Mouse (Mus musculus) embryonic facial prominence, embryonic 10.5 days (tissue): ENCODE measurements at regions not wholly inside any gene's neighbourhood (a gene's known extent, or its start where the extent isn't known, plus 50 kb on each side); places are given as distances from the start of the nearest gene placed in this dataset.
A peak's percentile ranks its signal among the peaks of the same experiment; 100 is the strongest.
"Not testable (repeated sequence)": the region's sequence is repeated elsewhere in the genome, so short reads cannot be mapped to it uniquely, and the experiment has no call there.

ENCODE experiments used
- DNase-seq: peaks from one replicate; pipeline ENCODE4 v3.0.0-alpha.2; 2017; ENCODE audit warnings: low spot score
- H3K27ac ChIP-seq: fragments of 300-500 bp; sonication (generic); replicated peaks from 2 replicates; pipeline ENCODE4 v1.5.1; 2016; ENCODE audit warnings: mild to moderate bottlenecking
- H3K27me3 ChIP-seq: fragments of 300-500 bp; sonication (generic); replicated peaks from 2 replicates; pipeline ENCODE4 v1.6.1; 2016; ENCODE audit warnings: low read depth, mild to moderate bottlenecking; ENCODE audit not compliant: poor library complexity, severe bottlenecking
- H3K36me3 ChIP-seq: fragments of 300-500 bp; sonication (generic); replicated peaks from 2 replicates; pipeline ENCODE4 v1.6.1; 2016; ENCODE audit warnings: mild to moderate bottlenecking, moderate library complexity
- H3K4me1 ChIP-seq: fragments of 300-500 bp; sonication (generic); 2 replicates; pipeline ENCODE4 v1.6.1; 2016
- H3K4me3 ChIP-seq: fragments of 300-500 bp; sonication (generic); 2 replicates; pipeline ENCODE4 v1.5.1; 2016; ENCODE audit warnings: mild to moderate bottlenecking, moderate library complexity
- H3K9me3 ChIP-seq: fragments of 300-500 bp; sonication (generic); 2 replicates; pipeline ENCODE4 v1.6.1; 2016; ENCODE audit warnings: mild to moderate bottlenecking
- WGBS: fragments of 180-500 bp; shearing (Covaris S2); methylation state at CpG from one replicate; pipeline ENCODE4 v1.1.7; 2016; 5-methylcytosine and 5-hydroxymethylcytosine counted together

DNA sequence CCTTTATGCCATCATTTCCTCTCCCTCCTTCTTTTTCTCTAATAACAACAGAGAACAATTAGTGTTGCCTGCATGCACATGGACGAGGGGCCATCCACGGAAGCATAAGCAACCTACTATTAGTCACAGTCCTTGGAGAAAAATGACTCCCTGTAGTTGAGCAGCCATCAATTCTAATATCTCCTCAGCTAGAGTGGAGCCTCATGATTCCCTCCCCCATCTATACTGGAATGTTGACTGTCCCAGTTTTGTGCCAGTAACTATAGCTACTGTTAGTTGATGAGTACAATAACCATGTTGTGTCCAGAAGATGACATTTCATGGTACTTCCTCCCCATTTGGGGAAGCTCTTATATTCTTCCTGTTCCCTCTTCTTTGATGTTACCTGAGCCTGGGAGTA, 64.3 kb upstream of the Rtn4 start:
- Histone ChIP-seq H3K4me1 (no peaks in the 10 kb centered on the region), H3K27me3 (no peaks in the 10 kb centered on the region), H3K4me3 (no peak overlapping the region), H3K9me3 (no peaks in the 10 kb centered on the region), H3K36me3 (no peaks in the 10 kb centered on the region), H3K27ac (no peak overlapping the region)
- 73% methylated on average over 2 of the region's 2 CpGs for WGBS
- no peak for DNase-seq

DNA sequence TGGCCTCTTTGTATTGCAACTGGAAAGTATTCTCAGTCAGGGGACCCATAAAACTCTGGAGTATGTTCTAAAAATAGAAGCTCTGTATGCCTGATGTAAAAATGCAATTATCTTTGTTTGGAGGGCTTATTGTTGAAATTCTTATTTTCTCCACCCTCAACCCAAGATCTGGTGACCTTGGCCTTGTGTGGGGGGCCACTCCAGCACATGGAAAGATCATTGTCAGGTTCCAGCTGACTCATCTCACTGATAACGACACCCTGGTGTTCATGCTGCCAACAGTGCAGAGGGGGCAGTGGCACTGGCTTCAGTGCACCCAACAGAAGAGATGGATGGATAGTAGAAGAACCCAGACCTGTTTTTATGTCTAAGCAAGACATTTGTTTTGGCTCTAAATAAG, 60.3 kb upstream of the Rtn4 start:
- H3K4me1 ChIP-seq = peaks cover 4% of the 10 kb centered on the region; the same call in 1 of the 2 replicates
- H3K27me3 ChIP-seq = no peaks in the 10 kb centered on the region
- no peak overlapping the region for H3K27ac ChIP-seq
- no peaks in the 10 kb centered on the region for H3K9me3 ChIP-seq
- H3K4me3 ChIP-seq = no peak overlapping the region
- 68% methylated on average over 1 of the region's 1 CpGs for WGBS
- no peaks in the 10 kb centered on the region for H3K36me3 ChIP-seq
- no peak for DNase-seq

DNA sequence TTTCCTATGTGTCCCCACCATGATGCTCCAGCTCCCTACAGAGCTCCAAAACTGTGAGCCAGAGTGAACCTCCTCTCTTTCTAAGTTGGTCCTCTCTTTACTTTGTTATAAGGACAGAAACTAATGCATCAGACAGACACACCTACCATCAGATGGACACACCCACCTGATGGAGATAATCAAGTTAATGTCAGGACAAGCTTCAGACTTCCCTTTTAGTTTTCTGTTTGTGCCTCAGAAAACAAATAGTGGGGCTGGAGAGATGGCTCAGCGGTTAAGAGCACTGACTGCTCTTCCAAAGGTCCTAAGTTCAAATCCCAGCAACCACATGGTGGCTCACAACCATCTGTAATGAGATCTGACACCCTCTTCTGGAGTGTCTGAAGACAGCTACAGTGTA, 59.5 kb upstream of the Rtn4 start:
- not testable (repeated sequence) for H3K4me3 ChIP-seq, DNase-seq, H3K27ac ChIP-seq, H3K36me3 ChIP-seq, H3K9me3 ChIP-seq, H3K4me1 ChIP-seq, H3K27me3 ChIP-seq
- WGBS = 70% methylated on average over 1 of the region's 1 CpGs

DNA sequence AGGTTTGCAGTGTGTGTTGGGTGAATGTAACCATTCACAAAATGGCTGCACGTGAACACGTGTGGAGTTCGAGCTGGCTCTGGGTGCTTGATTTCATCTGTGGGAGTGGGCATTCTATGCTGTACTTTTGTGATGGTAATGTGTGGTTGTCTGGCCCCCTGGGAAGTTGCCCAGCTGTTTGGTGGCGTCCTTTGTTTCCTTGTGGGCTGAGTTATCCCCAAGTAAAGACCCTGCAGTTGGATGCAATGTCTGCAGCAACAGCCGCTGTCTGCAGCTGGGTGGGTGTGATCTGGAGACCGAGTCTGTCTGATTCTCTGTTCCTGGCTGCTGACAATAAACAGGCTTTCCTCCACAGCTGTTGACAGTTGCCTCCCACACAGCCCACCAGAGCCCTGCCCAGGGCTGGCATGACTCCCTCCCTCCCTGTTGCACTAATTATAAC, 56.0 kb upstream of the Rtn4 start:
- Histone ChIP-seq H3K36me3 (no peaks in the 10 kb centered on the region), H3K4me1 (peaks cover 4% of the 10 kb centered on the region; the same call in 1 of the 2 replicates), H3K4me3 (no peak overlapping the region), H3K27me3 (no peaks in the 10 kb centered on the region), H3K9me3 (no peaks in the 10 kb centered on the region), H3K27ac (no peak overlapping the region)
- WGBS = 57% methylated on average over 6 of the region's 6 CpGs
- peak; percentile 21 for DNase-seq

DNA sequence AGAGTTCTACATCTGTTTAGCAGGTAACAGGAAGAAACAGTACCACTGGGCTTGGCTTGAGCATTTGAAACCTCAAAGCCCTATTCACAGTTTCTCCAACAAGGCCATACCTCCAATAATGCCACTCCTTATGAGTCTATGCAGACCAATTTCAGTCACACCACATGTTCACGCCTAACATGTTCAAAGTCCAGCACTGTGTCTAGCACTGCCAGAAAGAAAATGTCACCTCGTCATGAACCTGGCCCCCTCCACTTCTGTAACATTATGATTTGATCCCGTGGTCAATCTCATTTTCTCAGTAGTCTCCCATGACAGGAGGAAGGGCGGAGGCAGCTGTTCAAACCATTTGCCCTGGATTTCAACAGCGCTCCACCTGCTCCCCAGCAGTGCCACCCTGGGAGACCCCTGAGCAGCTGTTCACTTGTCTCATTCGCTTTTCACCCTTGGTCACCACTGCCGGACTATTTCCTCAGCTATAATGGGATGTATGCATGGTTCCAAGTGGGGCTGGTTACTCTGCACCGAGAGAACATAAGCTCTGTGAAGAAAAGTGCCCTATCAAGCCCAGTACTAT, 54.6 kb upstream of the Rtn4 start:
- H3K4me1 ChIP-seq = peaks cover 4% of the 10 kb centered on the region; the same call in 1 of the 2 replicates
- H3K36me3 ChIP-seq = no peaks in the 10 kb centered on the region
- H3K4me3 ChIP-seq = no peak overlapping the region
- DNase-seq = no peak
- no peaks in the 10 kb centered on the region for H3K27me3 ChIP-seq
- H3K9me3 ChIP-seq = no peaks in the 10 kb centered on the region
- no peak overlapping the region for H3K27ac ChIP-seq
- WGBS = 87% methylated on average over 8 of the region's 8 CpGs

DNA sequence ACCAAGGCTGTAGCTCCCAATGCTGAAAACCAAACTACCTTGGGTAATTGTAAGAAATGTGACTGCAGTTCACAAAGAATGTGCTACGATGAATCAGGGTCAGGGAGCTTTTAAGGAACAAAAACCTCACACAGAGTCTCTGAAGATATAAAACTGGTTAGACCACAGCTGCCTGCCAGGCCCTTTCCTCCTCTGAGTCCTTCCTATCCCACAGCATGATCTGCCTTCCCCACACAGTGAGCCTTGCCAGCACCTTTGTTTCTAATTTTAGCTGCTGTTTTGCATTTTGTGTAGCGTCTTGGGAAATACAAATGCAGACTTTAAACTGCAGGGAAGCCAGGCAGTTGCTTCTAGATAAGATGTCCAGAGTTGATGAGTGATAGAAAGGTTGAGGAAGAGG, 53.9 kb upstream of the Rtn4 start:
- no peak overlapping the region for H3K4me3 ChIP-seq
- DNase-seq = no peak
- H3K4me1 ChIP-seq = peaks cover 4% of the 10 kb centered on the region; the same call in 1 of the 2 replicates
- no peak overlapping the region for H3K27ac ChIP-seq
- H3K36me3 ChIP-seq = no peaks in the 10 kb centered on the region
- H3K9me3 ChIP-seq = no peaks in the 10 kb centered on the region
- no peaks in the 10 kb centered on the region for H3K27me3 ChIP-seq
- 49% methylated on average over 2 of the region's 2 CpGs for WGBS
